Mouse (Mus musculus) adrenal gland, postnatal 25 days (tissue): Measurements from ENCODE around the gene 4931417E11Rik. TPM values are rescaled to one million over a fixed set of nuclear protein-coding genes. Genes with fewer than 3 reads are reported as not detected.
A peak's percentile ranks its signal among the peaks of the same experiment; 100 is the strongest.

Experiments used
- DNase-seq: peaks from one replicate; pipeline ENCODE4 v3.0.0; 2021; ENCODE audit warnings: mixed read lengths
- long read RNA-seq: library from polyadenylated mRNA; stranded (forward); transcript quantifications from one replicate; pipeline ENCODE4 v2.0.0, GENCODE M21; 2021
- total RNA-seq: library from RNA; stranded (reverse); gene quantifications from 2 replicates; pipeline ENCODE4 v1.2.3, GENCODE M21; 2021

Gene 4931417E11Rik
- not detected in 2 replicates for total RNA-seq
- long read RNA-seq, result 0 reads

- no peak for DNase-seq
These were observed at the start of gene 4931417E11Rik for GRCm38 (mm10) chr6:73469567-73469966. TSS of gene 4931417E11Rik (minus strand) at chr6:73469667.

- peak; percentile 78 for DNase-seq
These were observed 48.4 kb upstream of the 4931417E11Rik start for GRCm38 (mm10) chr6:73517818-73518396.

- no peak for DNase-seq
These were observed 43.4 kb upstream of the 4931417E11Rik start for GRCm38 (mm10) chr6:73512907-73513306.

- no peak for DNase-seq
These were observed 30.2 kb upstream of the 4931417E11Rik start for GRCm38 (mm10) chr6:73499631-73500030.

- DNase-seq, result no peak
These were observed 27.9 kb upstream of the 4931417E11Rik start for GRCm38 (mm10) chr6:73497321-73497720.

- no peak for DNase-seq
These were observed 21.1 kb upstream of the 4931417E11Rik start for GRCm38 (mm10) chr6:73490524-73490923.

GRCm38 (mm10) chr6:73485616-73486015 is 16.1 kb upstream of the 4931417E11Rik start:
- no peak for DNase-seq

- DNase-seq, result no peak
These were observed 3.4 kb downstream of the 4931417E11Rik start for GRCm38 (mm10) chr6:73466084-73466483.

- no peak for DNase-seq
These were observed 6.9 kb downstream of the 4931417E11Rik start for GRCm38 (mm10) chr6:73462543-73462942.

GRCm38 (mm10) chr6:73433912-73434311 is 35.6 kb downstream of the 4931417E11Rik start:
- DNase-seq, result no peak

- no peak for DNase-seq
These were observed 40.7 kb downstream of the 4931417E11Rik start for GRCm38 (mm10) chr6:73428618-73429336.

- no peak for DNase-seq
These were observed 42.1 kb downstream of the 4931417E11Rik start for GRCm38 (mm10) chr6:73427273-73427812.

Other genes starting within 250 kb of the 4931417E11Rik start
- 0.03 TPM in 1 of 2 replicates, not detected in the other for gene Dnah6, start 248.0 kb downstream of the 4931417E11Rik start, total RNA-seq
- gene Suclg1, start 221.3 kb downstream of the 4931417E11Rik start, total RNA-seq, result 295 and 313 TPM in 2 replicates